Mouse (Mus musculus) heart, adult 2 months (tissue): ENCODE results near the gene Bpifa6. TPM values are rescaled to one million over a fixed set of nuclear protein-coding genes. Genes with fewer than 3 reads are reported as not detected.

Experiments
- DNase-seq, 2 experiments: peaks; one replicate each; pipeline ENCODE4 v3.0.0; 2021
- H3K27ac ChIP-seq: fragments of 200-600 bp; 2 replicates; pipeline ENCODE4 v1.8.1; 2022
- H3K27me3 ChIP-seq: fragments of 200-500 bp; 2 replicates; pipeline ENCODE4 v1.6.1; 2012; ENCODE audit warnings: mild to moderate bottlenecking, low read length, inconsistent platforms, mixed read lengths; ENCODE audit not compliant: control insufficient read depth, insufficient read depth
- H3K36me3 ChIP-seq: fragments of 200-500 bp; 2 replicates; pipeline ENCODE4 v1.6.1; 2012; ENCODE audit warnings: low read length, inconsistent platforms; ENCODE audit not compliant: control insufficient read depth, insufficient read depth
- H3K4me1 ChIP-seq: fragments of 200-500 bp; 2 replicates; pipeline ENCODE4 v1.6.1; 2011; ENCODE audit warnings: low read length; ENCODE audit not compliant: control insufficient read depth, insufficient read depth
- H3K4me3 ChIP-seq: fragments of 200-600 bp; 2 replicates; pipeline ENCODE4 v1.8.1; 2022
- H3K79me2 ChIP-seq: fragments of 200-500 bp; replicated peaks from 2 replicates; pipeline ENCODE4 v1.6.1; 2012; ENCODE audit warnings: mild to moderate bottlenecking, inconsistent platforms, low read length, moderate library complexity, mixed read lengths; ENCODE audit not compliant: control insufficient read depth, insufficient read depth
- H3K9ac ChIP-seq: fragments of 200-500 bp; 2 replicates; pipeline ENCODE4 v1.6.1; 2012; ENCODE audit warnings: low read depth, mild to moderate bottlenecking, control low read depth, inconsistent platforms, low read length, mixed read lengths
- CTCF ChIP-seq: fragments of 200-600 bp; IDR thresholded peaks from 2 replicates; pipeline ENCODE4 v1.8.1; 2022; ENCODE audit warnings: antibody characterized with exemption, mild to moderate bottlenecking, moderate library complexity
- EP300 ChIP-seq: fragments of 200-500 bp; IDR thresholded peaks from 2 replicates; pipeline ENCODE4 v1.6.1; 2011; ENCODE audit warnings: low read depth, low read length, control low read depth; ENCODE audit not compliant: insufficient read depth
- POLR2A ChIP-seq: fragments of 200-500 bp; IDR thresholded peaks from 2 replicates; pipeline ENCODE4 v1.6.1; 2011; ENCODE audit warnings: mild to moderate bottlenecking, low read depth, low read length, control low read depth; ENCODE audit not compliant: insufficient read depth
- WGBS: fragments of 180-500 bp; shearing (Covaris S2); methylation state at CpG from one replicate; pipeline ENCODE4 v1.1.7; 2018; 5-methylcytosine and 5-hydroxymethylcytosine counted together
- intact Hi-C: fragments of 180-260 bp; cut with DNase I; formaldehyde crosslinking; loops from one replicate; pipeline ENCODE4 v1.15.1; 2025
- polyA plus RNA-seq: library from polyadenylated mRNA; depleted of rRNA; stranded (reverse); fragments of >200 nt; gene quantifications from 2 replicates; pipeline ENCODE4 v1.2.3, GENCODE M21; 2012; rRNA removed
- total RNA-seq, 2 experiments: library from RNA; stranded (reverse); gene quantifications; 2 replicates each; pipeline ENCODE4 v1.2.3; 2021

Bpifa6 gene
- total and polyA plus RNA-seq, 3 experiments = 0.06 TPM; not detected in 2

- Histone ChIP-seq H3K4me3 (no peak overlapping the region), H3K36me3 (no peaks in the 10 kb centered on the region), H3K27ac (no peak overlapping the region), H3K9ac (no peak overlapping the region), H3K4me1 (no peaks in the 10 kb centered on the region), H3K27me3 (no peaks in the 10 kb centered on the region), H3K79me2 (no peaks in the 10 kb centered on the region)
- TF ChIP-seq EP300 = no peak
- TF ChIP-seq CTCF = no peak
- no peak for TF ChIP-seq POLR2A
- DNase-seq = no peak
- intact Hi-C loops = loop anchor here (5.0 kb wide), 1 partner anchor 53 kb away; no protein-coding TSS in a partner anchor
- WGBS = 67% methylated on average over 3 of the region's 3 CpGs
These were observed 70.0 kb downstream of the Bpifa6 start for GRCm38 (mm10) chr2:154044743-154045142.

Other genes starting within 250 kb of the Bpifa6 start
- 10 to 100 TPM; 49.6 to 50.4 TPM for gene Mapre1, start 233.7 kb upstream of the Bpifa6 start, total RNA-seq
- gene Mapre1, start 233.7 kb upstream of the Bpifa6 start, polyA plus RNA-seq = 7.0 and 14.7 TPM in 2 replicates
- not detected for gene Efcab8, start 195.0 kb upstream of the Bpifa6 start, total RNA-seq
- 0.06 and 0.10 TPM in 2 replicates for gene Efcab8, start 195.0 kb upstream of the Bpifa6 start, polyA plus RNA-seq
- not detected for gene Sun5, start 103.9 kb upstream of the Bpifa6 start, total RNA-seq
- gene Sun5, start 103.9 kb upstream of the Bpifa6 start, polyA plus RNA-seq = not detected in 2 replicates
- not detected for gene Bpifb2, start 99.9 kb upstream of the Bpifa6 start, total RNA-seq
- not detected in 2 replicates for gene Bpifb2, start 99.9 kb upstream of the Bpifa6 start, polyA plus RNA-seq
- not detected for gene Bpifb6, start 74.6 kb upstream of the Bpifa6 start, total RNA-seq
- gene Bpifb6, start 74.6 kb upstream of the Bpifa6 start, polyA plus RNA-seq = not detected in 2 replicates
- gene Bpifb3, start 56.7 kb upstream of the Bpifa6 start, total RNA-seq = not detected
- not detected in 2 replicates for gene Bpifb3, start 56.7 kb upstream of the Bpifa6 start, polyA plus RNA-seq
- gene Bpifb4, start 36.7 kb upstream of the Bpifa6 start, total RNA-seq = not detected
- gene Bpifb4, start 36.7 kb upstream of the Bpifa6 start, polyA plus RNA-seq = not detected in 2 replicates
- gene Bpifa2, start 33.3 kb downstream of the Bpifa6 start, total RNA-seq = not detected
- not detected in 2 replicates for gene Bpifa2, start 33.3 kb downstream of the Bpifa6 start, polyA plus RNA-seq
- not detected for gene Bpifa3, start 155.4 kb downstream of the Bpifa6 start, total RNA-seq
- 0.20 TPM in 1 of 2 replicates, not detected in the other for gene Bpifa3, start 155.4 kb downstream of the Bpifa6 start, polyA plus RNA-seq
- not detected for gene Bpifa1, start 167.9 kb downstream of the Bpifa6 start, total RNA-seq
- 660 TPM in 1 of 2 replicates, not detected in the other for gene Bpifa1, start 167.9 kb downstream of the Bpifa6 start, polyA plus RNA-seq
- not detected for gene Bpifa5, start 187.7 kb downstream of the Bpifa6 start, total RNA-seq
- gene Bpifa5, start 187.7 kb downstream of the Bpifa6 start, polyA plus RNA-seq = not detected in 2 replicates
- gene Bpifb1, start 215.9 kb downstream of the Bpifa6 start, total RNA-seq = under 1 TPM in 1 of 2 experiments, not detected in 1; 0.14 TPM
- gene Bpifb1, start 215.9 kb downstream of the Bpifa6 start, polyA plus RNA-seq = 65.7 TPM in 1 of 2 replicates, not detected in the other
- not detected for gene Bpifb5, start 248.8 kb downstream of the Bpifa6 start, total RNA-seq
- gene Bpifb5, start 248.8 kb downstream of the Bpifa6 start, polyA plus RNA-seq = 0.08 TPM in 1 of 2 replicates, not detected in the other